In genomic region chr13:107022266-107023171, GRCm38 (mm10) we compare ENCODE assay signal across 8 mouse cellular contexts. TPM values are rescaled to one million over a fixed set of nuclear protein-coding genes. Genes with fewer than 3 reads are reported as not detected.
DNase-seq lines count a peak whose midpoint lies in the region; ATAC-seq and TF ChIP-seq lines count a peak whose summit lies in the region.

No protein-coding gene starts in this region.

- ATAC-seq in megakaryocyte-erythroid progenitor cell, adult 5-6 weeks (replicated peaks; ENCODE audit: low FRiP score, low TSS enrichment, poor library complexity, severe bottlenecking) = peak; percentile 58

- peaks cover 3% of the 10 kb centered on the region for H3K4me1 ChIP-seq in cortical plate, adult 2 months (ENCODE audit: control insufficient read depth, insufficient read depth, low read length)

- DNase-seq in adrenal gland, adult (ENCODE audit: inconsistent age in 2 of 2, low spot score in 1 of 2) = peak; percentile 88 to 91
- DNase-seq in gastrocnemius, postnatal 10 days = peak; percentile 81
- peak; percentile 88 for DNase-seq in induced T-regulatory cell, adult 2 months (ENCODE audit: low read depth)
- peak; percentile 57 to 80 for DNase-seq in left cerebral cortex, postnatal 14 days (ENCODE audit: low spot score in 2 of 2)
- peak; percentile 83 for DNase-seq in right cerebral cortex, postnatal 25 days
- DNase-seq in yolk sac, embryonic 10.5 days (ENCODE audit: low spot score) = peak; percentile 73

- H3K4me3 ChIP-seq in cortical plate, adult 2 months (ENCODE audit: insufficient read depth, low read length) = peak overlapping the region; percentile 92

- TF ChIP-seq CTCF in cortical plate, adult 2 months (IDR thresholded peaks at IDR 0.05; ENCODE audit: extremely low read depth, insufficient read depth, low read length) = no peak

- intact Hi-C loops in left cerebral cortex, postnatal 14 days (cut with DNase I) = no loop called here

- H3K27ac ChIP-seq in cortical plate, adult 2 months (ENCODE audit: insufficient read depth, low read length) = peak overlapping the region; percentile 87

- 0 out of 2 replicates have a peak, but pooled peaks have one; percentile 13 for TF ChIP-seq POLR2A in cortical plate, adult 2 months (IDR thresholded peaks at IDR 0.05; ENCODE audit: extremely low read depth, insufficient read depth, low read length)

RNA-seq across cellular contexts. Expression of gene Kif2a, which starts 0.6 kb away (rescaled TPM):
- polyA plus RNA-seq in cortical plate, adult 2 months (2012; rRNA removed) = 31.7 and 31.8 TPM in 2 replicates
- total RNA-seq in gastrocnemius, postnatal 10 days (2021) = 10 to 100 TPM; 24.3 to 28.0 TPM
- total RNA-seq in left cerebral cortex, postnatal 14 days (2021) = 100 to 1,000 TPM; 131 to 135 TPM
- total RNA-seq in megakaryocyte-erythroid progenitor cell, adult 5-6 weeks (2014; fragmentation: Nextera tagmentation) = 56.4 and 80.7 TPM in 2 replicates
- 22.0 and 26.1 TPM in 2 replicates for total RNA-seq in megakaryocyte-erythroid progenitor cell, adult 5-6 weeks (2017)

Comparison
In these comparisons a context has a peak if more than half of its experiments do, and no peak if none do; other contexts are left out.
1. Peak in every context shown above with its lines: DNase-seq, ATAC-seq, H3K4me3 ChIP-seq and H3K27ac ChIP-seq.